Mouse (Mus musculus) thymus, postnatal 25 days (tissue): Measurements from ENCODE around the gene Mipol1.

ENCODE experiments used
- DNase-seq: peaks from one replicate; pipeline ENCODE4 v3.0.0; 2022

The Mipol1 gene

DNA sequence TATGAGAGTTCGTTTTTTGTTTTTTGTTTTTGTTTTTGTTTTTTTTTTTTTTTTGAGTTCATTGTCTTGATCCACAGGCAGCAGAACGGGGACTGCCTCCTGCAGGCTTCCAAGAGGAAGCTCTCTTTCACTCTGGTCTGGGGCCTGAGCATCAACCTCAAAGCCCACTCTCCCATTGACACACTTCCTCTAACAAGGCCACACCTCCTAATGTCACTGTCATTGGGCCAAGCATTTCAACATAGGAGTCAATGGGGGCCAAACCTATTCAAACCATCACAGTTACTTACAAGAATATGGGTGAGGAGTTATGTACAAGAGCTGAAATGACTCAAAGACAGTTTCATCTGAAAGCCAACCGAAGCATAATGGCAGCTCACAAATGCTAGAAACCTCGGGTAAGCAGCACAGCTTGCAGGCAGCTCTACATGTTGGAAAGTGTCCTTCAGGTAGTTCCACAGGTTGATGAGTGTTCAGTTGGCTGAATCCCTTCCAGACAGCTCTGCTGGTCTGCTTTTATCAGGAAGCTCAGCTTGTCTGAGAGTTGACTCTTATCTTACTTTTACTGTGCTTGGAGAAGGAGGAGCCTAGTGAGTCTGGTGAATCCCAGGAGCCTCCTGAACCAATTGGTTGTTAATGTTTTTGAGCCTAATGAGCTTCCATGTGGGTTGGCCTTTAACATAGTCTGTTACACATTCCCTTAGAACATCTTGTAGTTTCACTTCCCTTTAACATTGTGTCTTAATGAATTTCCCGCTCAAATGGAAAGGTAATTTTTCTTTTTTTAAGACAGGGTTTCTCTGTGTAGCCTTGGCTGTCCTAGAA lies 13.7 kb downstream of the Mipol1 start:
- DNase-seq = no peak

DNA sequence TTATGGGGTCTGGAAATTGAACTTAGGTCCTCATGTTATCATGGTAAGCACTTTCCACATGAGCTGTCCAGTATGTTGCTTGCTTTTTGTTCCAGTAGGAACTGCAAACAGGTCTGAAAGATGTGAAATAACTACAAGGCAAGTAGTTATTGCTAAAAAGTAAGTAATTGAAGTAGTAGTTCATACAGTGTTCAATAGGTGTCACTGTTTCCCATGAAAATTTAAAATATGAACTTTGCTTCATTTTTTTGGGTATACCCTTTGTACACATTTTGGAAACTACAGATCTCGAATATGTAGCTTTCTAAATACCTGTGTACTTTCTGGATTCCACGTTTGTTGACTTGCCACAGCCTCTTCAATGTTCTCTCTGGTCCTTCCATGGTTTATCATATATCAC lies 28.3 kb downstream of the Mipol1 start:
- DNase-seq = no peak

- DNase-seq = no peak
Measured at GRCm38 (mm10) chr12:57275456-57275855, 45.2 kb downstream of the Mipol1 start.

DNA sequence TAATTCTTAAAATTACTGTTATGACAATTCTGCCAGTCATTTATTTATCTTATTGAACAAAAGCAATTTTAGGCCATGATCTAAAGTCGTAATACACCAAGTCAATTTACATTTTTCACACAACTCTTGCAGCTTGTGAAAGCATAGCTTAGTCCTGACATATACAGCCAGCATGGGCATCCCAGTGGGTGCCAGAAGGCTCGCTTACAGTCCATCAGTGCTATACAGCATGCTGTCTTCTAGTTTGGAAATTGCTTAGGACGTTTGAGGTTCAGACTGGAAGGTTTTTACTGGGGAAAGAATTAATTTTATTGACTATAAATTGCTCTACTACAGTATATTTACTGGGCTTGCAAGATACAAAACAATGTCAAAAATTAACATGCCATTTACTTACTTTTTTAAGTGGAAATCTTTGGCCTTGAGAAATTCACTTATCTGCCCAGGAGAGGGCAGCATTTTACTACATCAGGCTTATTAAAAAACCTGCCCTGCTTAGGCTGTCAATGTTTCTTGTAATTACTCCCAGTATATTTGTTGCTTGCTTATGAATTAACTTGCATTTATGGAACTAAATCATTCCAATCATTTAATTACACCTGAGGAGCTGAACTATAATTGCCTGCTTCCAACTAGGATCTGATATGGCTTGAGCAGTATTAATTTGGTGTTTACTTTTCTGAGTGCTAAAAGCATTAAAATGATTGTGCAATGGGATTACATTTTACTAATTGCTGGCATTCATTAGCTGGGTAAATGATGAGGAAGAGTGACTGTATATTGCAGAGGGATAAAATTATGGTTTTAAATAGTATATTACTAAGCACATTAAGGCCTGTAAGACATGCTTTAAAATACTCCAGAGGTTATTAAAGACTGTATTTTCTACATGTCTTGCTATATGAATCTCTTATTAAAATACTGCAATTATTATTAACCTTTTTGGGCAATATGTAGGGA lies 51.2 kb downstream of the Mipol1 start:
- DNase-seq = no peak

DNA sequence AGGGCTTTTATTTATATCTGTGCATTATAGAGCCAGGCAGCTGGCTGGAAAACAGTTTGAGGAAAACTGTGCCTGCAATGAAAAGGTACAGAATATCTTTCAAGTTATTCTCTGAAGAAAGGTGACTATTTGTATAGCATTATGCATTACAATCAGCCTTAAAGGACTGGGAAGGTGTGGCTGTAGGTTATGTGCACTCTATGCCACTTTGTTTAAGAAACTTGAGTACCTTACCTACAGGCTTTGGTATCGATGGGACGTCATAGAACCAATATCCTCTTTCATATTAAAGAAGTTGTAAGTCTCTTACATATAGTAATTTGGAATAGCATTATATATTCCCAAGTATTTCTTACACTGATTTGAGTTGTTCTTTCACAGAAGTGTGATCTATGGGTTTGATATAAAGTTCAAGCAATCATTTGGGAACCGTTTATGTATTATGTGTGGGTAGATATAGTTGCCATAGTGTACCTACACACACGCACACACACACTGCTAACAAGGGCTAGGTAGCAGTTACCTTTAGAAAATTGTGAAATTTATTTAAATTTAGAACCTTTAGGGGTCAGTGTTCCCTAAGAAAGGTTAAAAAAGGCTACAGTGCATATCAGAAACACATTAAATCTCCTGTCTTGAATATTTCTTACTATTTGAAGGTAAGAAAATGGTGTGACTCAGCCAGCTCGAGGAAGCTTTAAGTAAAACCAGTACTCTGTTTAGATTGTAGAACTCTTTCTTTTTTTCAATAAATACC lies 55.3 kb downstream of the Mipol1 start:
- no peak for DNase-seq

GRCm38 (mm10) chr12:57307337-57307736 lies 77.1 kb downstream of the Mipol1 start:
- DNase-seq = no peak

GRCm38 (mm10) chr12:57307748-57308147 lies 77.5 kb downstream of the Mipol1 start:
- DNase-seq = no peak

GRCm38 (mm10) chr12:57339053-57339452 lies 108.8 kb downstream of the Mipol1 start:
- no peak for DNase-seq

DNA sequence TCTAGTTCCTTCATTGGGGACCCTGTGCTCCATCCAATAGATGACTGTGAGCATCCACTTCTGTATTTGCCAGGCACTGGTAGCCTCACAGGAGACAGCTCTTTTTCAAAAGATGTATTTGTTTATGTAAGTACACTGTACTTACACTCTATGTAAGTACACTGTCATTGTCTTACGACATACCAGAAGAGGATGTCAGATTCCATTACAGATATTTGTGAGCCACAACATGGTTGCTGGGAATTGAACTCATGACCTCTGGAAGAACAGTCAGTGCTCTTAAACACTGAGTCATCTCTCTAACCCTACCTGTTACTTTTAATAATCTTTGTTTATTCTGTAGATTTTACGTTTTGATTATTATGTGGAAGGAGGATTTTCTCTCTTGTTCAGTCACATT lies 109.9 kb downstream of the Mipol1 start:
- DNase-seq = no peak

GRCm38 (mm10) chr12:57362732-57363131 lies 132.5 kb downstream of the Mipol1 start:
- no peak for DNase-seq

DNA sequence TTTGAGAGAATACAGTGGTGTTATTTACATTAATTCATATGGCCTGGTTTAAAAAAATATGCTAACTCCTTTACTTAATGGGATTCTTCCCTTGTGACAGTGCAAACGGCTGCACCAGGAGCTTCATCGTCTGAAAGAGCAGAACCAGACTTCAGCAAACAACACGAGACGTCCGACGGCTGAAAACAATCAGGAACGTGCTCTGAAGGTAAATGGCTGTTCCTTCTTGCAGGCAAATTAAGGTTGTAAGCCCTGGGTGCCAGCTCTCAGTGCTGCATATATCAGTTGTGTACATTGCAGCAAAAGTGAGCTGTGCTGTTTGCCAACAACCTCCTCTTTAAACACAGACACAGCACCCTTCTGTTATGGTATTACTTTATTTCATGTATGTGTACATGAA lies 133.8 kb downstream of the Mipol1 start:
- DNase-seq = no peak

DNA sequence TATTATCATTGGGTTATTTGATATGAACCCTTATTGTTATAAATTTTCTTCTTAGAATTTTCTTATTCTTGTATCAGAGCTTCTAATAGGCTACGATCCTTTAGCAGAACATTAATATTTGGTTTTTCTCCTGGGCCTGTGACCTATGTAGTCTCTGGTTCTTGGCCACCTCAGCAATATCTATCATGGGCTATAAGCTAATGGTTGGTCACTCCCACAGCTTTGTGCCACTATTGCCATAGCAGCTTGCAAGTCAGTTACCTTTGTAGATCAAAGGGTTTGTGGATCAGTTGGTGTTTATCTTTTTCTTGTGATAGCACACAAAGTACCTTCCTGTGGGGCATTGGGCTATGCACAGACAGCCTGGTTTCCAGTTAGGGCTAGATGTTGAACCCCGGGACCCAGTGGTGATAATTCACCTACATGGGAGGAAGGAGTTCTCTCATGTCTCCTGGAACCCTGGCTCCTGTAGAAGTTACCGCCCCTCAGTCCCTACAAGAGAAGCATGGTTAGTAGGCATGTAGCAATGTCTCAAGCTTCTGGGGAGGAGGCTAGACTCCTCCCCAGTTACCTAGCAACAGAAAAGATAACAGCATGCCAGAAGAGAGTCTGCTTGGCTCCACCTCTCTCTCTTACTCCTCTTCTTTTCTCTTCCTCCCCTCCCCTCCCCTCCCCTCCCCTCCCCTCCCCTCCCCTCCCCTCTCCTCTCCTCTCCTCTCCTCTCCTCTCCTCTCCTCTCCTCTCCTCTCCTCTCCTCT lies 141.7 kb downstream of the Mipol1 start:
- DNase-seq = no peak

DNA sequence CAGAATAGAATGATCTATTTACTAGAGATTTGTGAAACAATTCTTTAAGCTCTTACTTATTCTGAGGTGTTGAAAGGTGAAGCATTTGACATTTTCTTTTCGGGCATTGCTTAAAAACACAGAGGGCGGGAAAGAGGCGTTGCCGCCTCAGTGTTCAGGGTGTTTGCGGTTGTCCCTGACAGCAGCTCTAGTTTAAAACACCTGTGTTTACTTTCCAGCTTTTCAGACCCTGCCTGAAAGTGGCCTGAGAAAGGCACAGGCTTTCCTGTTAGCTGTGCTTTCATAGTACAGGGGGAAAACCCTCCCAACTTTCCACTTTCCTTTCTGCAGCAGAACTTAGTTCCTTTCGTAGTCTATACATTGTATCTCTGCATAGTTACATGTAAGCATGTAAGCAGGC lies 152.6 kb downstream of the Mipol1 start:
- no peak for DNase-seq

DNA sequence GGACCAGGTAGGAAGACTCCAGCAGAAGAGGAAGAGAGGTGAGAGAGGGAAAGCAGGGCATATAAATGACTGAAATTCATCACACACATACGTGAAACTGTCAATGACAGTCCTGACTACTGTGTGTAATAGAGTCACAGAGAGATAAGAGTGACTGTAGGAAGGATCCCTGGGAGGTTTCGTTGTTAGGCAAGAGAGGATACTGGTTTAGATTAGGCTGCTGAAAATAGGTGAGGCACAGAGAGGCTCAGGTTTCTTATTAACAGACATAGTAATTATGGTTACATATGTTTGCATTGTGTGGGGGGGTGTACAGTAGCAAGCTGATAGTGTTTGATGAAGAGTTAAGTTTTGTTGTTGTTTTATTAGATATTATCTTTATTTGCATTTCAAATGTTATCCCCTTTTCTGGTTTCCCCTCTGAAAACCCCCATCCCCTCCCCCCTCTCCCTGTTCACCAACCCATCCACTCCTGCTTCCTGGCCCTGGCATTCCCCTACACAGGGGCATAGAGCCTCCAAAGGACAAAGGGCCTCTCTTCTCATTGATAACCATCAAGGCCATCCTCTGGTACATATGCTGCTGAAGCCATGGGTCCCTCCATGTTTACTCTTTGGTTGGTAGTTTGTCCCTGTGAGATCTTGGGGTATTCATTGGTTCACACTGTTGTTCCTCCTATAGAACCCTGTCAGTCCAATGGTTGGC lies 157.5 kb downstream of the Mipol1 start:
- no peak for DNase-seq

- DNase-seq = no peak
Measured at GRCm38 (mm10) chr12:57399547-57399946, 169.3 kb downstream of the Mipol1 start.

DNA sequence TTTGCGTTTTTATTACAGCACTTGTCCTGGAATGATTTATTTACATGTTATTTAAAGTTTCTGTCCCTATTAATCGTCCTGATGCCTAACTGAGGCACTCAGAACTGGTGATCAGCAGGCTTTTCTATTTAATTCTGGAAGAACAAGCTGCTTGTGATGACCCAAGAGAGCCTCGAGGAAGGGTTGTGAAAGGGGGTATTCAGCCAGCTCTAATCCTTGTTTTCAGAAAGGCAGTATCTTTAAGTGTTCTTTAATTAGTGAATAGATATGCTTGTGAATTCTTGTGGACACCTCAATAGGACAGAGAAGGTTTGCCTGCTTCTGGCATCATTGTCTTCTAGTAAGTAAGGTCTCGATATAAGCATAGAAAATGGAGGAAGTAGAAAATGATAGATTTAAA lies 170.0 kb downstream of the Mipol1 start:
- no peak for DNase-seq

DNA sequence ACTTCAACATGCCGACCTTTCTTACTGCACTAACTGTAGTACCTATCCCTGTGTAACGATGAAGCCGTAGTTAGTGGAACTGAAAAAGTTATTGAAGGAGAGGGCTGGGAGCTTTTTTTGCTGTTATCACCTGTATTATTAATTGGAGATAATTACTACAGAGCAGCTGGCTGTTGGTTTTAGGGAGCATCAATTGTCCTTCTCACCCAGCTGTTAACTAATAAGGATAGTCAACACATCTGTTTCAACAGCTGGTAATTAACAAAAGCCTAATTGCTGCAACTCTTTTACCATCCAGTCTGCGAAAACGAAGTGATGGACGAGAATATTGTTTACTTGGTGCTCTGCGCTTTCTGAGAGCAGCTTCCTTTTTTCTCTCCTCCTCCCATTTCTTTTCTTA lies 170.9 kb downstream of the Mipol1 start:
- DNase-seq = no peak

- no peak for DNase-seq
Measured at GRCm38 (mm10) chr12:57402360-57402759, 172.1 kb downstream of the Mipol1 start.

- no peak for DNase-seq
Measured at GRCm38 (mm10) chr12:57409976-57410375, 179.7 kb downstream of the Mipol1 start.

- DNase-seq = no peak
Measured at GRCm38 (mm10) chr12:57413833-57414232, 183.6 kb downstream of the Mipol1 start.

DNA sequence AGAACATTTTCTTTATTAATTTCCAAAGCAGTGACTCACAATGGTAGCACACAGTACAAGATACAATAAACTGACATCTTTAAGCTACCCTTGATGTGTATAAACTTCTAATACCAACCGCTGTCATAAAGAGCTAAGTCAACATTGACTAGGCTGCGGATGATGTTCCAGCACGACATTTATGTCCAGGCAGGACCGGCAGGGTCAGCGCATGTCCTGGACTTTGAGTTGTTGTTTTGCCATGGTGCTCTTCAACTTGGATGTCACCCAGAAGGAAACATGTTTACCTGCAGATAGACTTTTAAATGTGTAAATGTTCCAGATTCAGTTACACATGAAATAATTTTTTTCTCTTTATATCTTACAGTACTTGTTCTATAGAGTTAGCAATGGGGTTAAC lies 194.7 kb downstream of the Mipol1 start:
- DNase-seq = no peak

DNA sequence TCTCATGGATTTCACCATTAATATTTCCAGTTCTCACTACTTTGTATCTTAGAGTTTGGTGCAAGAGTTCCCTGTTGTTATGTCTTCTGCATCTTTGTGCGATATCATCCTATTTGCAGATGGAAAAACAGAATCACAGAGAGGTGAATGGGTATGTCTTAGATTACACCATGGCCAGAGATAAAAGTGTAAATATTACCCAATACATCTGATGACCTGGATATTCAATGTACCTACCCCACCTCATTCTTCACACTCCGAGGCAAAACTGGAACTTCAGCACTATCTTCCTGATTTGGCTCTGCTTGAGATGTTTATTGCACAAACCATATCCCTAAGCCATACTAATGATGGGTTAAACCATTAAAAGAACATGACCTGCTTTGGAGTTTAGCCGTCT lies 198.0 kb downstream of the Mipol1 start:
- no peak for DNase-seq
